Mouse (Mus musculus): ENCODE results near the gene Ccdc58. TPM values are rescaled to one million over a fixed set of nuclear protein-coding genes. Genes with fewer than 3 reads are reported as not detected.
"Not testable (repeated sequence)": the region's sequence is repeated elsewhere in the genome, so short reads cannot be mapped to it uniquely, and the experiment has no call there.

The Ccdc58 gene
- polyA plus RNA-seq, 1 experiment: 21.5 TPM

DNA sequence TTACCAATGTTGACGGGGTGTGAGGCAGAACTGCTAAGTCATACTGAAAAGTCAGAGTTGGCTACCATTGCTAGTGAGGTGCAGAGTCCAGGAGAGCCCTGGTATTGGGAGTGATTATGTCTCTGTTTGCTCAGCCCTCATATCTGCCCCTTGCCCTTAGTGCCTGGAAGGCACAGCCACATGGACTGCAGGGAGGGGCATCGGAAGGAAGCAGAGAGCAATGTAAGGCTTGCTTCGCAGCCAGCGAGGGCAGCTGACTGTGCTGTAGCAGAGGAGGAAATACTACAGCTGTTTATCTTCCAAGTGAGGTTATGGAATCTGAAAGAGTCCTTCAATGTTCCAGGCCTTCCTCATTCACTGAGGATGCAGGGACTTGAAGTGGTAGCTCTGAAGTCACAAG, 16.4 kb downstream of the Ccdc58 start:
- DNase-seq (ENCODE audit: low read depth): no peak
- TF ChIP-seq POLR2A (IDR thresholded peaks at IDR 0.05; ENCODE audit: borderline replicate concordance, extremely low read depth, insufficient read depth, insufficient read length, poor library complexity, severe bottlenecking): no peak
- no peak for TF ChIP-seq CTCF (IDR thresholded peaks at IDR 0.05; ENCODE audit: borderline replicate concordance, extremely low read depth, insufficient read depth, insufficient read length)

DNA sequence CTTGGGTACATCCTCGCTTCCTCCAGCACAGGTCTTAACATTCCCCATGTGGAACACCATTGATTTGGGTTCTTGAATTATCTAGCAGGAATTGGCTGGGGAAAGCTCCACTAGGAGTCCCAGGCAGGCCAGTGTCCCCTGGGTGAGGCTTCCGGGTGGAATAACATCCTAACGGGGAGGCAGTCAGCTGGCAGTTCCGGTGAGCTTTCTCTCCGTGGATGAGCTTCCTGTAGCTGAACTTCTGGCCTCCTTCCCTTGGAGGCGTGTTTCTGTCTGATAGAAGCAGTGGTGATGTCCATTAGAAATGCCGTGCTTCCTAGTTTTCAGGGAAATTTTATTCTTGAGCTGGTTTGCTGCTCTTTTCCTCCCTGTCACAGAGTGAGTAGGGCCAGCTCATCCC, 17.6 kb downstream of the Ccdc58 start:
- TF ChIP-seq POLR2A (IDR thresholded peaks at IDR 0.05; ENCODE audit: borderline replicate concordance, extremely low read depth, insufficient read depth, insufficient read length, poor library complexity, severe bottlenecking) (no peak), CTCF (IDR thresholded peaks at IDR 0.05; ENCODE audit: borderline replicate concordance, extremely low read depth, insufficient read depth, insufficient read length) (no peak)
- DNase-seq (ENCODE audit: low read depth): no peak

DNA sequence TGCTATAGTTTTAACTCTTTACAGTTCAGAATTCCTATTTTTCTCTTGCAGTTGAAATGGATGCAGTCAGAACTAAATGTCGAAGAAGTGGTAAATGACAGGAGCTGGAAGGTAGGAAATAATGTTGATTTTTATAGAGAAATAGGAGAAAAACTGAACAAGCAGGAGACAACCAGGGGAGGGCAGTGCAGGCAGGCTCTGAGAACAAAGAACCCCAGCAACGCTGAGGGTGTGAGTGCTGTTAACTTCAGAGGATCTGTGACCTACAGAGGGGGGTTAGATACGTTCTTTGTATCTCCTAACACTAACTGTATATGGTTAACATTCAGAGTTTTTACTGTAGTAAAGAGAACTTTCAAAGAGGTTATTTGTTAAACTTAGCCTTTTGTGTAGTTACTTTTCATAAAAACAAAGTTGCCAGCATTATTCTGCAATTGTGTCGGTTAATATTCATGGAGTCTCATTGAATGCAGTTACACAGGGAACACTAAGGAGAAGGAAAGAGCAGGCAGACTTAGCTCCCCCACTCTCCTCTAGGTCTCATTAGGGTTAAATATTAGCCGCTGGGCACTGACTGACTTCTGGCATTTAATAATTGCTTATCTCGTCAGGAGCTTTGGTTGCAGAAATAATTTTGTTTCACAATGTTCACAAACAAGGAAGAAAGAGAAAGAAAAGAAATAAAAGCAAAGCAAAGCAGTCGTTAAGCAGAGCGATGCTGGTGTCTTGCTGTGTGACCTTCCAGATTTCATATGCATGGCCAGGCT, 18.5 kb downstream of the Ccdc58 start:
- DNase-seq (ENCODE audit: low read depth): peak; percentile 24
- TF ChIP-seq CTCF (IDR thresholded peaks at IDR 0.05; ENCODE audit: borderline replicate concordance, extremely low read depth, insufficient read depth, insufficient read length) (no peak), POLR2A (IDR thresholded peaks at IDR 0.05; ENCODE audit: borderline replicate concordance, extremely low read depth, insufficient read depth, insufficient read length, poor library complexity, severe bottlenecking) (no peak)

DNA sequence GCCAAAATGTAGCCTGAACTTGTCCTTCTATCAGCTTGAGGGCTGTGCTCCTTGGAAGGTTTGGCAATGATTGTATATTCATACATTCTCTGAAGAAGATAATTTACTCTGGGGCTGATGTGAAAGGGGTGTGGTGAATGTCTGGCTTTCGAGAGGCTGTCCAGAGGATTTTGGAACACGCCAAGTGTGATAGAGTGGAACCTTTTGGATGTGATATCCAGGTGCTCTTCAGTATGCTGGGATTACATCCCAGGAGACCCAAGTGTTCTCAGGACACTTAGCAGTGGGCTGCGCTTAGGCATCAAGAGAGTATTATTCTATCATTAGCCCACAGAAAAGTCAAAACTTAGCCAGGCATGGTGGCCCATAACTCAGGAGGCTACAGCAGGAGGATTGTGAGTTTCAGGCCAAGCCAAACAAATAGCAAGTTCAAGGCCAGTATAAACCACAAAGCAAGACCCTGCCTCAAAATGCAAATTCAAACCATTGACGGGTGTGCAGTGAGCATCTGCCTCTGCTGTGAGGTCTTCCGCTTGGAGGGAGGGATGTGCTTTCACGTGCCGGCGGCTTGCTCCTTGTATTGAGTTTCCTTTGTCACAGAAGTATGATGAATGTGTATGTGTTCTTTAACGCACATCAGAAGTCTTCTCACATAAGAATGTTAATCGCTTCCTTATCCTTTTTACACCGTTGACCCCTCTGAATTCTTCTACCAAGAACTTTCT, 19.5 kb downstream of the Ccdc58 start:
- DNase-seq (ENCODE audit: low read depth): no peak
- TF ChIP-seq CTCF (IDR thresholded peaks at IDR 0.05; ENCODE audit: borderline replicate concordance, extremely low read depth, insufficient read depth, insufficient read length) (no peak), POLR2A (IDR thresholded peaks at IDR 0.05; ENCODE audit: borderline replicate concordance, extremely low read depth, insufficient read depth, insufficient read length, poor library complexity, severe bottlenecking) (no peak)

DNA sequence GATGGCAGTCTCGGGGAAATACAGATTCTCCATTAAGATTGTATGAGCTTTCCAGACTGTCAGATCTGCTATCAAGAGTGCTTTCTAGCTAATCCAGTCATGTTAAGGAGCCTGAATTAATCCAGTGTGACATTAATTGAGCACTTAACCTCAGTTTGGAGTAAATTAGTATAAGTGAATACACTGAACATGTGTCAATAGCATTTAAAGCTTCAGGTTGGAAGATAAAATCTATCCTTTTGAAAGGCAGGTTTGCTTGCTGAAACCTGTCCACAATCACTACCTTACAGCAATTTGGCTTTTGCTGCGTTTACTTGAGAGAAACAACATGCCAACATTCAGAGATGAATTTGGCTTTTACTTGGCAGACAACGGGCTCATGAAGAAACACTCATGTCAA, 22.6 kb downstream of the Ccdc58 start:
- TF ChIP-seq CTCF (IDR thresholded peaks at IDR 0.05; ENCODE audit: borderline replicate concordance, extremely low read depth, insufficient read depth, insufficient read length) (no peak), POLR2A (IDR thresholded peaks at IDR 0.05; ENCODE audit: borderline replicate concordance, extremely low read depth, insufficient read depth, insufficient read length, poor library complexity, severe bottlenecking) (no peak)

DNA sequence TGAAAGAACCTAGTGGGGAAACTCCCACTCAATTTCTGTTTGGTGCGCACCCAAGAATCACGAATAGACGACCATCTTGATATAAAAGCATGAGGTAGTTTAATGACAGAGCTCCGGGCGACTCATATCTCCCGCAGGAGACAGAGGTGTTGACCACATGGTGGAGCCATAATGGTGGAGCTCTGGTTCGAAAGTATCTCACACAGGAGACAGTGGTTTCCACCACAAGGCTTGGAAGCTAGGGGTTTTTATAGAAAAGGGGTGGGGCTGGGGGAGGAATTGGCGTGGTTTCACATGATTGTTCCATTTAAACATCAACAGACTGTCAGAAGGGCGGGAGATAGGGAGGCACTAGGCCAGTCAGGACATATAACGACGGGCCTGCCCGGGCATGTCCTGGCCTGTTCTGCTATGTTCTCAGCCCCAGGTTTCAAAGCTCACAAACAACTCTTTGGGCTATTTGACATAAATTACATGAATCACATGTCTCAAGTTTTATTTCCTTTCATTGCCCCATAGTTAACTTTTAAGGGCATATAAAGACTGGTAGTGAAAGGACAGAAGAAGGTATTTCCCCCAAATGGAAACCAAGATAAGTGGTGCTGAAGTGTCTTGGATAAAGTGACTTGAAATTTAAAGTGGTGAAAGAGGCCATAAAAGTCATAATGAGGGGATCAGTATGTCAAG, 26.5 kb downstream of the Ccdc58 start:
- DNase-seq (ENCODE audit: low read depth): not testable (repeated sequence)

More for the DNA sequence above, 22.6 kb downstream of the Ccdc58 start:
- DNase-seq (ENCODE audit: low read depth): peak; percentile 15

DNA sequence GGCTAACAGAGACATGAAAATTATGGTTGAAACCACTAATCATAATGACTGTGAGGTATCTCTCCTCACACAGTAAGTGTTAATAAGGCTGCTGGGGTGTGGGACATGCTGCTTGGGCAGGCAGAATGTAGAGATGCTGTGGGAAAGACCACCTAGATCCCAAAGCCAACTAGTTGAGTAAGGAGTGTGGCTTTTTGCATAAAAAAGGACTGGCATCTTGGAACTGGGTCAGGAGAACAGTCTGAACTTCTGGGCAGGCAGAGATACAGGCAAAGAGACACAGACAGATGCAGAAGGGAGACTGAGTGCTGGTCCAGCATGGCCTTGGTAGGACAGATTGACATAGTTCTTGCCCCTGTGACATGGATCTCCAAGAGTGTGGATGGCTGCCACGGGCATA, 30.0 kb downstream of the Ccdc58 start:
- no peak for DNase-seq (ENCODE audit: low read depth)
- TF ChIP-seq POLR2A (IDR thresholded peaks at IDR 0.05; ENCODE audit: borderline replicate concordance, extremely low read depth, insufficient read depth, insufficient read length, poor library complexity, severe bottlenecking) (no peak), CTCF (IDR thresholded peaks at IDR 0.05; ENCODE audit: borderline replicate concordance, extremely low read depth, insufficient read depth, insufficient read length) (no peak)

DNA sequence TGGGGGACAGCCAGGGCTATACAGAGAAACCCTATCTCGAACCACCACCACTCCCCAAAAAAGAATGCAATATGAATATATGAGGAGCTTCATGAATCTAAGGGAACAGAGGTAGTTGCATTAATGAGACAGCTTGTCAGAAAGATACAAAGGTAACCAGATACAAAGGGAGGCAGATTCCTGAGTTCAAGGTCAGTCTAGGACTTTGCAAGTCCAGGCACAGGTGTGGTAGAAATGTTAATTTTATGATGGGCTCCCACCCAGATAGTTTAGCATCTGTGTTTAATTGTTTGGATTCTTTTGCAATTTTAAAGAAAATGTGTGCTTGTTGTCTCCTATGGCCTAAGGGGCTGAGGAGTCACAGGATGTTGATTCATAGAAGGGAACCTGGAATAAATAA, 30.7 kb downstream of the Ccdc58 start:
- no peak for TF ChIP-seq CTCF (IDR thresholded peaks at IDR 0.05; ENCODE audit: borderline replicate concordance, extremely low read depth, insufficient read depth, insufficient read length)
- no peak for DNase-seq (ENCODE audit: low read depth)

DNA sequence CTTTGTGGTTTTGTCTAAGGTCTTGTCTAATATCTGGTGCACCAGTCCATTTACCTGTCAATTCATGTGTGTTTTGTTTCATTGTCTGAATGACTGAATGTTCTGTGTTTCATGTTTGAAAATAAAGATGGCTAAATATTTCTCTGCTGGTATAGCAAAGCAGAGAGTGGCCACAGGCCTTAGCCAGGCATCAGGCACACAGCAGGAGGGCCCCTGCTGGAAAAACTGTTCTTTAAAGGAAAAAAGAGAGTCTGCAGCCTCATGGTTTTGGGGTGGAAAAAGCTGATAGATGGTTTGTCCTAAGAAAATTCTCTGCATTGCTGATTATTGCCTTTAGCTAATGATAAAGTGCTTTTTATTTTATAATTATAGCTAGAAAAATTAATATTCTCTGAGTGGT, 40.0 kb downstream of the Ccdc58 start:
- DNase-seq (ENCODE audit: low read depth): not testable (repeated sequence)

DNA sequence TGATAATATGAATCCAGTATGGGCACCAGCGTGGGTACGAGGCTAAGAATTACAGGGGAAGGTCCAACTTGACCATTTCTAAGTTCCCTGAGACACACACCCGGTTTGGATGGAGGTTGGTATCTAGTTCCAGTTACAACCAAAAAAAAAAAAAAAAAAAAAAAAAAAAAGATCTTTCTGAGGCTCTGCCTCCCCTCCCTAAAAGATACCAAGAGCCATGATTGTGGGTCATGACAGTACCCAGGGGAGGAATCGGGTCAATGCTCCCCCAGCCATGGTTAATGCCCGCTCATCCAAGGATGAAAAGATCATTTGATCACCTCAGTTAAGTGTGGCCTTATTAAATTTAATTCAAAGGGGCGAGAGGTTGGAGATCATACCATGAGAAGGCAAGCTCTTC, 44.3 kb downstream of the Ccdc58 start:
- not testable (repeated sequence) for DNase-seq (ENCODE audit: low read depth)

DNA sequence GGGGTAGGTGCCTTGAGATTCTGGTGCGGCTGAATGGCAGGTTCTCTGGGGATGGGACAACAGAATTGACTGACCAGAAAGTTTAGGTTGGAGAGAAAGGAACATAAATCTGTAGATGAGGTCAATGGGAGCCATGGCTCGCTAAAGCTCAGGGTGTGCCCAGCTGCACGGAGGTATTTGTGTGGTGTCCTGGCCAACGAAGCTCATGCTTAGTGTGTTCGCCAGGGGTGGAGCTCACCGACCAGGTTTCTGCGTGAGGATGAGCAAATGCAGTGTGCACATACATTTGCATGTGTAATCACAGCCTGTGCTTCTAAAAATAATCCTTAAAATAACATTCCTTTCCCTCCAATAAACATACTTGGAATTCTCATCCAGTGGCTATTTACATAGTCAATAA, 56.6 kb downstream of the Ccdc58 start:
- no peak for DNase-seq (ENCODE audit: low read depth)
- TF ChIP-seq POLR2A (IDR thresholded peaks at IDR 0.05; ENCODE audit: borderline replicate concordance, extremely low read depth, insufficient read depth, insufficient read length, poor library complexity, severe bottlenecking): no peak
- no peak for TF ChIP-seq CTCF (IDR thresholded peaks at IDR 0.05; ENCODE audit: borderline replicate concordance, extremely low read depth, insufficient read depth, insufficient read length)

DNA sequence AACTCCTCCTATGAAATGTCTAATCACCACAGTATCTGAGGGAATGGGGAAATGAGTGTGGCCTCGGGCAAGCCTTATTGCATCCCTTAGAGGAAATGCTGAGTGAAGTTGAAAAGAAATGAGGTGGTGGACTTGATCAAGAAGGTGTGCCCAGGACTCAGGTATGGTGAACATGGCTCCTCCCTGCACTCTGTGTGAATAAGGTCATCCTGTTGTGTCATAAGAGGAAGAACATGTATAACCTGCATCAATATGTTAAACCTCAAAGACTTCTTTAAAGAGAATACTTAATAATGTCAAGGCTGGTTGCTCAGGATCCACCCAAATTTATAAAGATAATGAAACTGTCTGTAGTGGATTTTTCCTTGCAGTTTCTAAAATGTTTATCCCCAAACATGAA, 59.7 kb downstream of the Ccdc58 start, which contains the start of gene Csta1:
TSS of gene Csta1 (minus strand) at position 101 of the 400 bp plus-strand sequence.
- no peak for TF ChIP-seq CTCF (IDR thresholded peaks at IDR 0.05; ENCODE audit: borderline replicate concordance, extremely low read depth, insufficient read depth, insufficient read length)
- TF ChIP-seq POLR2A (IDR thresholded peaks at IDR 0.05; ENCODE audit: borderline replicate concordance, extremely low read depth, insufficient read depth, insufficient read length, poor library complexity, severe bottlenecking): no peak
- no peak for DNase-seq (ENCODE audit: low read depth)
